Mouse (Mus musculus): ENCODE data around the gene Mblac1. TPM values are rescaled to one million over a fixed set of nuclear protein-coding genes. Genes with fewer than 3 reads are reported as not detected.

The Mblac1 gene
- 14.5 and 15.5 TPM in 2 replicates for polyA plus RNA-seq (2015; fragmentation: Nextera tagmentation; extraction: Ambion mirVana)

GRCm38 (mm10) chr5:138193771-138194727, at the start of gene Mblac1:
Gene Mblac1, plus strand, starts transcription at chr5:138194314.
- Histone ChIP-seq H3K27ac (ENCODE audit: low read length) (peak within 1 kb of the TSS; percentile 89), H3K4me2 (ENCODE audit: low read length) (peak within 1 kb of the TSS; percentile 85), H3K36me3 (ENCODE audit: control insufficient read depth, insufficient read depth, low read length) (peaks cover 12% of the 10 kb centered on the region), H3K4me3 (ENCODE audit: low read depth, low read length) (peak within 1 kb of the TSS; percentile 73), H3K9ac (ENCODE audit: low read depth, low read length) (peak within 1 kb of the TSS; percentile 94), H3K27me3 (ENCODE audit: control insufficient read depth, insufficient read depth, low read depth, low read length) (no peaks in the 10 kb centered on the region), H3K9me3 (replicated peaks; ENCODE audit: control insufficient read depth, low read length, poor library complexity, severe bottlenecking) (no peaks in the 10 kb centered on the region), H3K4me1 (ENCODE audit: control insufficient read depth, insufficient read depth, low read length) (peaks cover 18% of the 10 kb centered on the region)
- WGBS = 7% methylated on average over 54 of the region's 54 CpGs
- ATAC-seq = peak; percentile 86

DNA sequence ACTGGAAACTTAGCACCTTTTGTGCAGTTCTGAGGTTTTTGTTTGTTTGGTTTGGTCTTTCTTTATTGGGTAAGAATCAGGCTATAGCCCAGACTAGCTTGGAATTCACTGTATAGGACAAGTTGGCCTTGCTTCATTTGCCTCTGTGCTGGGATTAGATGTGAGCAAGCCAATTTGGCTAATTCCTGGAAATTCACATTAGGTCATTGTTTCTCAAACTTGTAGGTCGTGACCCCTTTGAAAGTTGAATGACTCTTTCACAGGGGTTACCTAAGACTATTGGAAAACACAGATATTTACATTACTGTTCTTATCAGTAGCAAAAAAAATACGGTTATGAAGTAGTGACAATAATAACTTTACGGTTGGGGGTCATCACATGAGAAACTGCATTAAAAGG, 39.7 kb upstream of the Mblac1 start:
- no peak for ATAC-seq
- peaks cover 16% of the 10 kb centered on the region for H3K36me3 ChIP-seq (ENCODE audit: control insufficient read depth, insufficient read depth, low read length)
- H3K9ac ChIP-seq (ENCODE audit: low read depth, low read length) = peak overlapping the region; percentile 91
- WGBS = 88% methylated on average over 3 of the region's 3 CpGs
- peaks cover 8% of the 10 kb centered on the region for H3K4me1 ChIP-seq (ENCODE audit: control insufficient read depth, insufficient read depth, low read length)
- H3K27ac ChIP-seq (ENCODE audit: low read length) = no peak overlapping the region; the same call in 1 of the 2 replicates
- no peaks in the 10 kb centered on the region for H3K9me3 ChIP-seq (replicated peaks; ENCODE audit: control insufficient read depth, low read length, poor library complexity, severe bottlenecking)
- no peaks in the 10 kb centered on the region for H3K27me3 ChIP-seq (ENCODE audit: control insufficient read depth, insufficient read depth, low read depth, low read length)
- H3K4me3 ChIP-seq (ENCODE audit: low read depth, low read length) = peak overlapping the region; percentile 89
- peak overlapping the region; percentile 92 for H3K4me2 ChIP-seq (ENCODE audit: low read length)

- Histone ChIP-seq H3K36me3 (ENCODE audit: control insufficient read depth, insufficient read depth, low read length) (peaks cover 13% of the 10 kb centered on the region), H3K4me1 (ENCODE audit: control insufficient read depth, insufficient read depth, low read length) (peaks cover 11% of the 10 kb centered on the region), H3K9ac (ENCODE audit: low read depth, low read length) (peak within 1 kb of the TSS; percentile 91), H3K27me3 (ENCODE audit: control insufficient read depth, insufficient read depth, low read depth, low read length) (no peaks in the 10 kb centered on the region), H3K4me2 (ENCODE audit: low read length) (peak within 1 kb of the TSS; percentile 92), H3K27ac (ENCODE audit: low read length) (peak within 1 kb of the TSS; percentile 94), H3K4me3 (ENCODE audit: low read depth, low read length) (peak within 1 kb of the TSS; percentile 89), H3K9me3 (replicated peaks; ENCODE audit: control insufficient read depth, low read length, poor library complexity, severe bottlenecking) (no peaks in the 10 kb centered on the region)
- ATAC-seq = peak; percentile 97
- WGBS = under 1% methylated on average over 31 of the region's 31 CpGs
Measured at GRCm38 (mm10) chr5:138155443-138155976, 38.6 kb upstream of the Mblac1 start, which contains the start of gene Zfp113. Gene Zfp113, minus strand, starts transcription at chr5:138155744.

GRCm38 (mm10) chr5:138160224-138160762, 33.8 kb upstream of the Mblac1 start:
- peak overlapping the region; percentile 85 for H3K9ac ChIP-seq (ENCODE audit: low read depth, low read length)
- peak overlapping the region; percentile 81 for H3K4me3 ChIP-seq (ENCODE audit: low read depth, low read length)
- WGBS = 68% methylated on average over 7 of the region's 7 CpGs
- no peaks in the 10 kb centered on the region for H3K9me3 ChIP-seq (replicated peaks; ENCODE audit: control insufficient read depth, low read length, poor library complexity, severe bottlenecking)
- peak overlapping the region; percentile 67 for H3K4me2 ChIP-seq (ENCODE audit: low read length)
- no peak for ATAC-seq
- H3K27ac ChIP-seq (ENCODE audit: low read length) = peak overlapping the region; percentile 83
- H3K4me1 ChIP-seq (ENCODE audit: control insufficient read depth, insufficient read depth, low read length) = peaks cover 19% of the 10 kb centered on the region
- peaks cover 18% of the 10 kb centered on the region; the same call in 1 of the 2 replicates for H3K36me3 ChIP-seq (ENCODE audit: control insufficient read depth, insufficient read depth, low read length)
- H3K27me3 ChIP-seq (ENCODE audit: control insufficient read depth, insufficient read depth, low read depth, low read length) = no peaks in the 10 kb centered on the region

GRCm38 (mm10) chr5:138160842-138161665, 33.1 kb upstream of the Mblac1 start, which contains the start of gene Cops6:
Gene Cops6, plus strand, starts transcription at chr5:138161071.
- Histone ChIP-seq H3K4me1 (ENCODE audit: control insufficient read depth, insufficient read depth, low read length) (peaks cover 19% of the 10 kb centered on the region), H3K36me3 (ENCODE audit: control insufficient read depth, insufficient read depth, low read length) (peaks cover 24% of the 10 kb centered on the region), H3K4me2 (ENCODE audit: low read length) (peak within 1 kb of the TSS; percentile 82), H3K27me3 (ENCODE audit: control insufficient read depth, insufficient read depth, low read depth, low read length) (no peaks in the 10 kb centered on the region), H3K9ac (ENCODE audit: low read depth, low read length) (peak within 1 kb of the TSS; percentile 85), H3K27ac (ENCODE audit: low read length) (peak within 1 kb of the TSS; percentile 83), H3K9me3 (replicated peaks; ENCODE audit: control insufficient read depth, low read length, poor library complexity, severe bottlenecking) (no peaks in the 10 kb centered on the region), H3K4me3 (ENCODE audit: low read depth, low read length) (peak within 1 kb of the TSS; percentile 81)
- peak; percentile 96 for ATAC-seq
- WGBS = under 1% methylated on average over 37 of the region's 42 CpGs

- Histone ChIP-seq H3K27me3 (ENCODE audit: control insufficient read depth, insufficient read depth, low read depth, low read length) (no peaks in the 10 kb centered on the region), H3K27ac (ENCODE audit: low read length) (no peak overlapping the region), H3K9me3 (replicated peaks; ENCODE audit: control insufficient read depth, low read length, poor library complexity, severe bottlenecking) (no peaks in the 10 kb centered on the region), H3K9ac (ENCODE audit: low read depth, low read length) (no peak overlapping the region), H3K36me3 (ENCODE audit: control insufficient read depth, insufficient read depth, low read length) (peaks cover 38% of the 10 kb centered on the region), H3K4me1 (ENCODE audit: control insufficient read depth, insufficient read depth, low read length) (peaks cover 19% of the 10 kb centered on the region), H3K4me2 (ENCODE audit: low read length) (no peak overlapping the region), H3K4me3 (ENCODE audit: low read depth, low read length) (no peak overlapping the region)
- 77% methylated on average over 6 of the region's 6 CpGs for WGBS
- no peak for ATAC-seq
Measured at GRCm38 (mm10) chr5:138163046-138163445, 31.1 kb upstream of the Mblac1 start.

DNA sequence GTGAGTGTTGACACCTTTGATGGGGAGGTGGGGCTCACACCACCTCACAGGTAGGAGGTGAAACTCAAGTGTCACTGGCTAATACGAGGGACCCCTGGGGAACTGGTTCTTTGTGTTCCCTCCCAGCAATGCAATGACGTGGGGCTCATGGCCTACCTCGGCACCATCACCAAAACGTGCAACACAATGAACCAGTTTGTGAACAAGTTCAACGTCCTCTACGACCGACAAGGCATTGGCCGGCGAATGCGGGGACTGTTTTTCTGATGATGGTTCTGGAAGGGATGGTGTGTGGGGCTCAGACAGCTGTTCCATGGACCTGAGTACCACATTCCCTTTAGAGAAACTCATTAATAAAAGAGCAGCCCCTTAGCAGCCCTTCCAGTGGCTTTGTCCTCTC, 30.5 kb upstream of the Mblac1 start:
- H3K4me1 ChIP-seq (ENCODE audit: control insufficient read depth, insufficient read depth, low read length) = peaks cover 19% of the 10 kb centered on the region
- no peak for ATAC-seq
- WGBS = 61% methylated on average over 10 of the region's 10 CpGs
- peaks cover 42% of the 10 kb centered on the region for H3K36me3 ChIP-seq (ENCODE audit: control insufficient read depth, insufficient read depth, low read length)
- no peak overlapping the region for H3K4me3 ChIP-seq (ENCODE audit: low read depth, low read length)
- no peaks in the 10 kb centered on the region for H3K27me3 ChIP-seq (ENCODE audit: control insufficient read depth, insufficient read depth, low read depth, low read length)
- no peak overlapping the region for H3K27ac ChIP-seq (ENCODE audit: low read length)
- H3K9ac ChIP-seq (ENCODE audit: low read depth, low read length) = no peak overlapping the region
- H3K9me3 ChIP-seq (replicated peaks; ENCODE audit: control insufficient read depth, low read length, poor library complexity, severe bottlenecking) = no peaks in the 10 kb centered on the region
- no peak overlapping the region for H3K4me2 ChIP-seq (ENCODE audit: low read length)

DNA sequence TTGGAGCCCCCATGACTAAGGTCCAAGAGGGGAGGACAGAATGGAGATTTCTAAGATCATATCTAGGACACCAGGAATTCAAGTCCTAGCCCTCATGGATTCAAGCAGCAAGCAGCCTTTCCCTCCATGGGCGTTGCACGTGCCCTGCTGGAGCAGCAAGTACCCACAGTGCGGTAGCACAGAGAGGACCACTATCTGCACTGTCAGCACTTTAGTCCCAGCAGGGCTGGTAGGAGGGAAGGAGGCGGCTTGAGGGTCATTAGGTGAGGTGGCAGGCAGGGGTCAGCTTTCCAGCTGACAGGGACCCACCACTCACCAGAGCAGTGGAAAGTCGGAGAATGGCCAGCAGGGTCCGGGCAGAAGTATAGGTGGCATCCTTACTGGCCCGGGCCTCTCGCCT, 28.5 kb upstream of the Mblac1 start:
- H3K4me3 ChIP-seq (ENCODE audit: low read depth, low read length) = no peak overlapping the region
- WGBS = 88% methylated on average over 8 of the region's 8 CpGs
- peaks cover 24% of the 10 kb centered on the region for H3K4me1 ChIP-seq (ENCODE audit: control insufficient read depth, insufficient read depth, low read length)
- ATAC-seq = no peak
- no peaks in the 10 kb centered on the region for H3K9me3 ChIP-seq (replicated peaks; ENCODE audit: control insufficient read depth, low read length, poor library complexity, severe bottlenecking)
- H3K27ac ChIP-seq (ENCODE audit: low read length) = no peak overlapping the region
- H3K36me3 ChIP-seq (ENCODE audit: control insufficient read depth, insufficient read depth, low read length) = peaks cover 46% of the 10 kb centered on the region
- no peak overlapping the region for H3K4me2 ChIP-seq (ENCODE audit: low read length)
- no peak overlapping the region for H3K9ac ChIP-seq (ENCODE audit: low read depth, low read length)
- H3K27me3 ChIP-seq (ENCODE audit: control insufficient read depth, insufficient read depth, low read depth, low read length) = no peaks in the 10 kb centered on the region

All from midbrain, embryonic 16.5 days (tissue).